Mouse (Mus musculus): ENCODE results near the gene Cenpl. TPM values are rescaled to one million over a fixed set of nuclear protein-coding genes. Genes with fewer than 3 reads are reported as not detected.

Gene Cenpl
- total RNA-seq, 4 experiments from 2014 or later = 0.34 to 0.74 (median 0.41) TPM

DNA sequence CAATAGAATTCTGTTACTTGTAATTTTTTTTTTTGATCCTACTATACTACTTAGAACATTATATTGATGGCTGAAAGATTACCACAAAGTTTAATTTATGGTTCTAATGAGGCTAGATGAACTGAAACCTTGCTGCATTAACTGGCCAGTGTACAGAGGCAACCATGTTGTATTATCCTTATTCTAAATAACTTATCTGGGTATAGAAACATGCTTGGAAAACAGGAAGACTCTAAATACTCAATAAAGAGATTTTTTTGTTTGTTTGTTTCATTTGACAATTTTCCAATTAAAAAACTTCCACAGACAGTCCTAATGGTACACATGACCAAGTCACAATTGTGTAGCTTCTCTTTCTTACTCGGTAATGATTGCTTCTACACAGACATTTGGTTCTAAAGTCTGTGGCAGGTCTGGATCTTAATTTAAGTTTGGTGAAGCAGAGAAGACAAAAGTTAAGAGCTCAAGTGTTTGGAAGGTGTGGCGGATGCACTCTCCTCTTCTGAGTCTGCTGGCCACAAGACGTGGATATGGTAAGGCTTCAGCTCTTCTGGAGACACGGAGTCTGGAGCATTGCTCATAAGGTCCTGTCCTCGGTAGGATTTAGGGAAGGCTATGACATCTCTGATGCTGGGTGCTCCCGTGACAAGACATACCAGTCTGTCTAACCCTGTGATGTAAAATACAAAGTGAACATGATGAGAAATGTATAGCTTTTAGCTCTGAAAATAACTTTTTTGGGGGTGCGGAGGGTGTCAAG is 29.1 kb upstream of the Cenpl start:
- no peak for DNase-seq (ENCODE audit: low spot score in 2 of 2)

DNA sequence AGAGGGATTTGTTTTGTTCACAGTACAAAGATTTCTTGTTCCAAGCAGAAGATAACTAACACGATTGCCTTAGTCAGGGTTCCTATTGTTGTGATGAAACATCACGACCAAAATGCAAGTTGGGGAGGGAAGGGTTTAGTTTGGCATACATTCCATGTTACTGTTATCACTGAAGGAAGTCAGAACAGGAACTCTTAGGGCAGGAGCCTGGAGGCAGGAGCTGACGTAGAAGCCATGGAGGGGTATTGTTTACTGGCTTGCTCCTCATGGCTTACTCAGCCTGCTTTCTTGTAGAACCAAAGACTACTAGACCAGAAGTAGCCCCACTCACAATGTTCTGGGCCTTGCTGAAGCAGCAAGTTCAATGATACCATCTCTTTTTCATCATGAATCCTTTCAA is 23.5 kb upstream of the Cenpl start:
- DNase-seq (ENCODE audit: low spot score in 2 of 2) = no peak

DNA sequence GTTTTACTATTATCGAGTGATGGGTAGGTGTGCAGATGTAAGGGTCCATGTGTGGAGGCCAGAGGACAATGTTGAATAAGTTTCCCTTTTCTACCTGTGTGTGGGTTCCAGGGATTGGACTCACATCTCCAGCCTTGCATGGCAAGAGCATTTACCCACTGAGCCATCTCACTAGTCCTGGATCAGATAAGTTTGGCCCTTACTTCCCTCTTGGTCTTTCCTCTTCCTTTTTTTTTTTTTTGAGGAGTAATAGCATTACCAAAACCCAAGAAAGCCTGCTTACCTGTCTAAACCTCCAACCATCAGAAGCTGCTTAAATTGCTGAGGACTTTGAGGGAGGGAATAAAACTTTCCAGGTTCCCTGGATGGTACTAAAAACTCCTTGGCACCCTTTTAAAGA is 13.3 kb upstream of the Cenpl start:
- no peak for DNase-seq (ENCODE audit: low spot score in 2 of 2)

DNA sequence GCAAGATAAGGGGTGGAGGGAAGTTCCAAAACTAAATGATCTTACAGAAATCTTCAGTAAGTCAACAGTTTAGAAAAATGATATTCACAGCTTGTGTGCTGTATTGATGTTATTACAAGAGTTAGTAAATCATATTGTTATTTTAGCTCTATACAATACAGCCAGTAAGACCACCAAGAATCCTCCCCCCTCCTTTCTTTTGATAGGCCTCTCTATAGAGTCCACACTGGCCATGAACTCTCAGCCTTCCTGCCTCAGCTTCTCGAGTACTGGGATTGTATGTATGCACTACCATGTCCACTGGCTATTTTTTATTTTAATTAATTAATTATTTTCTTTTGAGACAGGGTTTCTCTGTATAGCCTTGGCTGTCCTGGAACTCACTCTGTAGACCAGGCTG is 7.2 kb upstream of the Cenpl start:
- no peak for DNase-seq (ENCODE audit: low spot score in 2 of 2)

DNA sequence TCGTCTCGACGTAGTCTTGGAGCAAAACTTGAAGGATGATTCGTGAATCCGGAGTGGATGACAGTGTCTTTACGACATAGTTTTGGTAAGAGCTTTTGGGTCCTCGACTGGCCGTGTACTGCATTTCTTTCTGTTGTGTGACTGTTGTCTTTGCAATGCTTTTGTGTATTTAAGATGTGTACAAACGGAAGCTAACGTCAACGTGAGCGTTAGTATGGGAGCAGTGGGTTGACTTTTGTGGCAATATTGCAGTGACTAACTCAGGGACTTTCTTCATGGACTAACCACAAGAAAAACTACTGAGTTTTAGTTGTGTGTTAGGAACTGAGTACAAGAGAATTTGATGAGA is 733 bp downstream of the Cenpl start:
- no peak for DNase-seq (ENCODE audit: low spot score in 2 of 2)

DNA sequence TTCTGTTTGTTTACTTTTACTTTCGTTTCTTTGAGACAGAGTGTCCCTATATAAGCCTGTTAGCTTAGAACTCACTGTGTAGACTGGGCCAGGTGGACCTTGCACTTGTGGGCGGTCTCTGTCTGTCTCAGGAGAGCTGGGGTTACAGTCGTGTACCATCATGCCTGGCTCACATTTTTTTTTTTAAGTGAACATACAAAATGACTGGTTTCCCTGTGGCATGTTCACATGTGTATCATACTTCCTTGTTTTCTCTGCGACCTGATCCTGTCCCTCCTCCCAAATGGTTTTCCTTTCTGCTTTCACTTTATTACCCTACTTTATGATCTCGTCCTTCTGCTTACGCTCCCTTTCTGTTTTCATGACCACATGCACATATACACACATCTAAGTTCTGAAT is 5.7 kb downstream of the Cenpl start:
- no peak for DNase-seq (ENCODE audit: low spot score in 2 of 2)

DNA sequence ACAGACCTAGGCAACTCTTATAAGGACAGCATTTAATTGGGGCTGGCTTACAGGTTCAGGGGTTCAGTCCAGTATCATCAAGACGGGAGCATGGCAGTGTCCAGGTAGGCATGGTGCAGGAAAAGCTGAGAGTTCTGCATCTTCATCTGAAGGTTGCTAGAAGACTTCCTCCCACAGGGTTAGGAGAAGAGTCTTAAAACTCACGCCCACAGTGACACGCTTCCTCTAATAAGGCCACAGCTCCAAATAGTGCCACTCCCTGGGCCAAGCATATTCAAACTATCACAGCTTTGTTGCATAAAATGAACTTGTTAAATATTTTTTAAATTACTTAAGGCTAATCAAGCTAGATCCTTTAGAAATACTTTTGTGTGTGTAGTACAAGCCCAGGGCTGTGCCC is 6.7 kb downstream of the Cenpl start:
- DNase-seq (ENCODE audit: low spot score in 2 of 2) = no peak

DNA sequence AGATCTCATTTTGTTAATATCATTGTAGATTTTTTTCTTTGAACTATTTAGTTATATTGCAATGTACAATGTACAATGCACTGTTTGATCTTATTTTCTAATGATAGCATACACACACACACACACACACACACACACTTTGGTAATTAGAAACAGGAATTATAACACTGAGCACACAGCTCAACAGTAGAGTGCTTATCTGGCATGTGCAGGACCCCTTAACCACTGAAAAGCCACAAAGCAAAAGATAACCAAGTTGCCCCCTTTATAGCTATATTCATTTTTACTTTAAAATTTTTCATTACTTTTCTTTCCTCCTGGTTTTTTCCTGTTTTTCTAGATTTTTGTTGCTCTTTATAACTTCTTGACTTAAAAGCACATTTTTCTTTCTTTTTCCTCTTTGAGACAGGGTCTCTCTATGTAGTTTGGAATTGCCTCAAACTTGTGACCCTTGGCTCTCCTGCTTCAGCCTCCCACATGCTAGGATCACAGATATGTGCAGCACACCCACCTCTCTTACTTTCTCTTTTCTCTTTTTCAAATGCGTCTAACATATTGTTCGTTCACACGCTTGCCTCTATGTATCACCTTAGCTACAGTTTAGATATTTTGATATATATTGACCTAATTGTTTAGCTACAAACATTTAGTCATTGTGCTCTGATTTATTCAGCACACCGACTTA is 29.4 kb downstream of the Cenpl start:
- DNase-seq (ENCODE audit: low spot score in 2 of 2) = no peak

DNA sequence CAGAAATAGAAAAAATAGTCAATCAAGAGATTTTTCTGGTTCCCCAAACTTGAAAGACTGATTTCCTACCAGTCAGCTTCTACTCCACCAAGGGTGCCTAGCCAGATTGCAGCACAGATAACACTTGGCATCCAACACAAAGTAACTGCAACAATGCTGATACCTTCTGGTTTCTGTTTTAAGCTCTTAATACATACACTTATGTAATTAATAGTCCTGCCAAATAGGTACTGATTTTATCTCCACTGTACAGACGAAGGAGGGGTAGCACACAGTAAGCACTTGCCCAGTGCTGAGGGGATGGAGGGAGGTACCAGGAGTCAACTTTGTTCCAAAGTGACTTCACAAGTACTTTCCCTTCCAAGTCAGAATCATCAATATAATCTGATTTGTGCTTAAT is 33.3 kb downstream of the Cenpl start:
- no peak for DNase-seq (ENCODE audit: low spot score in 2 of 2)

DNA sequence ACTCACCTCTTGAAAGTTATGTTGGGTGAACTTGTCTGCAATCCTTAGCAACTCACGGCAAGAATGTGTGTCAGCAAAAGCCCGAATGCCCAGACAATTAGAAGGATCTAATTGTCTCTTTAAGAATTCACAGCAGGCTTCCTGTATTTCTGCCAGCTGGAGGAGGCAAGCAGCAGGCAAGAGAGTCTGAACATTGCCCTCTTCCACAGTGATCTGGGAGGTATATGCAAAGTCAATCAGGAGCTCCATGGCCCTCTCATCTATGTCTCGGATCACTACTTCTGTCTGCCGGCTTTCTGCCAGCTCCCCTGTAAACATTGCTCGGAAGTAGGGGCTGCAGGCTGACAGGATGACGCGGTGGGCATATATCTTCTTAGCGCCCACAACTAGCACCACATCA is 38.7 kb downstream of the Cenpl start:
- DNase-seq (ENCODE audit: low spot score in 2 of 2) = no peak

DNA sequence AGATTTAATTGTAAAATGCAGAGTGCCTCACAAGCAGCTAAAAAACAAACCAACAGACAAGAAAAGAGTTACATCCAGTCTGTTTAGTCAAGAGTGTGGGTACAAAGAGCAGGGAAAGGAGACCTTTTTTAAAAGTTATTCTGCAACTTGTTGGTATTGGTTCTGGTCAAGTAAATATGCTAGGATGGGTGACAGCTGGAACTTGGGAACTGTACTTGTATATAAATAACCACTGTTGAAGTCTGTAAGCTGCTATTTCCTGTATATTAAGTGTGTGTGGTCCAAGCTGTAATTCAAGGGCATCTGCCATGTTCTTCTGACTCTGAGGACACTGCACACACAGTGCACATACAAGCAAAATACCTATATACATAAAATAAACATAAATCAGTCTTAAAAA is 44.1 kb downstream of the Cenpl start:
- DNase-seq (ENCODE audit: low spot score in 2 of 2) = no peak

DNA sequence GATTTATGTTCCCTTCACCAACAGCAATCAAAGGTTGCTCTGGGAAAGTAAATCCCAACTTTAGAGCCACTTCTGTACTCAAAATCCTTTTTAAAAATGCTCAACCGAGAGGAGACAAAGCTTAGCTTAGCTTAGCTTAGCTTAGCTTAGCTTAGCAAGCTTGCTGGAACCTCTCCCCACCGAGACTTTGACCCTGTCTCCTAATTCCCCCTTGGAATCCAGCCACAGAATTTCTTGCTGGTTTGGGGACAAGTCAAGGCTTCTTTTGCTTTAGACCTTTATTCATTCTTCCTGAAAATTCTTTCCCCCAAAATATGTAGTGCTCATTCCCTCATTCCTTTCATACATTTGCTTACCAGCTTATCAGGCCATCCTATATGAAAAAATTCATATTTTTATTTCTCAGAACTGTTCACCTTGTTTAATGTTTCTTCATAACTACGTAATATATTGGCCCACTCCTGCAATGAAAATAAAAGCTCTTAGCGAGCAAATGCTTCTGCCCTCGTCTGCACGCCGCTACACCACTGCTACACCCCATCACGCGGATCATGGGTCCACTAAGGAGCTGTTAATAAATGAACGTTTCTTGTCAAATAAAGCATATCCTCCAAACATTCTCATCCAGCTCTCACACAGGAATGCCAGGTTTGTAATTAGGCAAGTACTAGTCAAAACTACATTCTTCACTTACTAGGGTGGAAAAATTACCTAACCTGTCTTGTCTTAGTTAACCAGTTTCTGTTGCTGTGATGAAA is 52.3 kb downstream of the Cenpl start:
- DNase-seq (ENCODE audit: low spot score in 2 of 2) = no peak

DNA sequence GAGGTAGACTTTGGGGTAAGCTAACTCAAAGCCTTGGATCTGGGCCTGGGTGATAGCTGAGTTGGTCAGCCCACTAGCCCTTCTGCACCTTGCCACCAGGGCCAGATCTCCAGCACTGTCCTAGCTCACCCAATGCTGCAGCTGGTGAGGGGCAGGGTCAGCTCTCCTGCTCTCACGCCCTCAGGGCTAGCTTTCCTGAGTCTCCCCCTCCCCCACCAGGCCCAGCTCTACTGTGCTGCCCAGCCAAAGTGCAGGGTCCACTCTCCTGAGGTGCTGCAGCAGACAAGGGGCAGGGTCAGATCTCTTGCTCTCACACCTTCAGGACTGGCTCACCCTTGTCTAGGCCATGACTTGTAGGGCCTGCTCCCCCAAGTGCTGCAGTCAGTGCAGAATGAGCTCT is 55.9 kb downstream of the Cenpl start:
- DNase-seq (ENCODE audit: low spot score in 2 of 2) = no peak

DNA sequence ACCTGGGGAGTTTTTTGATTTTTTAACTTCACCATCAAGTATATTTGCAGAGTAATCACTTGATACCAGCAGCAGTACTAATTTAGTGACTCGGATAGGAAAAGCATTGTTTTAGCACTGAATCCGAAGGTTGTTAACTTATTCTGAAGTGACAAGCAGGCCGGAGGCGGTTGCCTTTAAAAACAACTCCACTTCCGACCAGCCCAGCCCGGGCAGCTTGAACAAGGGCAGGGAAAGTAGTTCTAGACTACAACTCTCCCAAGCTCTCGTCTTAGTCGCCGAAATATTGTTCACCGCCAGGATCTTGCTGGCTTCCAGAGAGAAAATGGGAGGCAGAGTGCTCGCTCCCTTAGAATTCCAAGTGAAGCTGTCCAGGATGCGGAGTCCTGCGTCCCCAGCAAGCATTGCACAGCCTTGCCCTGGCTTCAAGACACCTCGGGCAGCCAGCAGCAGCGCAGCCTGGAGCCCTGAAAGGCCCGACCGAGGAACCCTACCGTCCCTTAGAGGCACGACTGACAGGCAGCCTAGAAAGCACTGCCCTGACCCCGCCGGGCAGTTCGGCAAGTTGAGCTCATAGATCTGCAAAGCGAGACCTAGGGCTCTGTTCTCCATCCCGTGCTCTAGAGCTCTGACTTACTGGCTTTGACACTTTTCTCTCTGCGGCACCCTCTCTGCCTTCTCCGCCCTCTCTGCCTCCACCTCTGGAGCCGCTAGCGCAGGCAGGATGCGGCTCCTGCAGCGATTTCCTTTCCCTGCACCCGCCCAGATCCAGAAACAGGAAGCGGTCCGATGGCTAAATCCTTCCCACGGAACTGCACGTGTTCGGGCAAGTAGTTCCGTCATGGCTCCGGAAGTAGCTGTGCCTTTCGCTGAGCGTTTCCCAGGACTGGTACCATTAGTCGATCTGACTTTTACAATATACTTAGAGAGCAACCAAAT is 60.5 kb downstream of the Cenpl start, which contains the start of gene Klhl20:
TSS of gene Klhl20 (minus strand) at position 786 of the 939 bp plus-strand sequence.
- DNase-seq (ENCODE audit: low spot score in 2 of 2) = peak; percentile 89 to 91

Other genes with a start within 250 kb of the Cenpl start
- gene Rc3h1, start 164.3 kb upstream of the Cenpl start, total RNA-seq (2022) = 10 to 100 TPM; 18.3 to 30.0 (median 24.9) TPM
- 1 to 10 TPM in 1 of 4 experiments, under 1 TPM in 1, not detected in 2; 0.70 to 1.6 TPM for gene Serpinc1, start 92.1 kb upstream of the Cenpl start, total RNA-seq (2022)
- 10 to 100 TPM in 2 of 4 experiments, 1 to 10 TPM in 2; 6.5 to 15.4 (median 9.2) TPM for gene Zbtb37, start 35.9 kb upstream of the Cenpl start, total RNA-seq (2022)
- gene Dars2, start 55 bp upstream of the Cenpl start, total RNA-seq (2022) = 10 to 100 TPM; 12.0 to 19.4 (median 15.6) TPM
- 10 to 100 TPM in 2 of 4 experiments, 1 to 10 TPM in 2; 7.5 to 10.3 (median 9.1) TPM for gene Klhl20, start 60.8 kb downstream of the Cenpl start, total RNA-seq (2022)
- gene Ankrd45, start 72.0 kb downstream of the Cenpl start, total RNA-seq (2022) = not detected
- not detected for gene Tex50, start 88.6 kb downstream of the Cenpl start, total RNA-seq (2022)
- 100 to 1,000 TPM; 119 to 142 (median 129) TPM for gene Prdx6, start 180.5 kb downstream of the Cenpl start, total RNA-seq (2022)

Data from gastrocnemius, adult 8-10 months (tissue).